Mouse (Mus musculus): ENCODE data around the gene Camk2g. TPM values are rescaled to one million over a fixed set of nuclear protein-coding genes. Genes with fewer than 3 reads are reported as not detected.

Gene Camk2g
- polyA plus RNA-seq, 1 experiment from 2014 or later = 4.1 TPM

DNA sequence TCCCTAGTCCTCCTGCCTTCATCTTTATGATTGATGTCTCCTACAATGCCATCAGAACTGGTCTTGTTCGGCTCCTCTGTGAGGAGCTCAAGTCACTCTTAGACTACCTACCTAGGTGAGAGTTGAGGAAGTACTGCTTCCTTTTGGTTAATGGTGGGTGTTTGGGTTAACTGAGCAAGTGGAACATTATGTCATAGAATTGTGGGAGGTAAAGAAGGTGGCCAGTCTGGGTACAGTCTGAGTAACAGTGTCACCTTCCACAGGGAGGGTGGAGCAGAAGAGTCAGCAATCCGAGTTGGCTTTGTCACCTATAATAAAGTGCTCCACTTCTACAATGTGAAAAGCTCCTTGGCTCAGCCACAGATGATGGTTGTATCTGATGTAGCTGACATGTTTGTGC is 104.9 kb downstream of the Camk2g start:
- Histone ChIP-seq H3K9ac (ENCODE audit: low read depth, low read length) (no peak overlapping the region), H3K27ac (ENCODE audit: low read length) (no peak overlapping the region), H3K4me1 (ENCODE audit: control insufficient read depth, low read depth, low read length) (no peaks in the 10 kb centered on the region; the same call in 1 of the 2 replicates), H3K9me3 (replicated peaks; ENCODE audit: control insufficient read depth, low read length) (no peaks in the 10 kb centered on the region), H3K36me3 (ENCODE audit: control insufficient read depth, insufficient read depth) (peaks cover 79% of the 10 kb centered on the region), H3K4me2 (ENCODE audit: low read depth, low read length) (no peak overlapping the region), H3K27me3 (ENCODE audit: control insufficient read depth, insufficient read depth, low read depth, low read length) (no peaks in the 10 kb centered on the region), H3K4me3 (ENCODE audit: low read depth, low read length) (no peak overlapping the region)
- ATAC-seq (ENCODE audit: low read depth) = no peak
- WGBS (ENCODE audit: insufficient replicate concordance) = 81% methylated on average over 2 of the region's 2 CpGs

DNA sequence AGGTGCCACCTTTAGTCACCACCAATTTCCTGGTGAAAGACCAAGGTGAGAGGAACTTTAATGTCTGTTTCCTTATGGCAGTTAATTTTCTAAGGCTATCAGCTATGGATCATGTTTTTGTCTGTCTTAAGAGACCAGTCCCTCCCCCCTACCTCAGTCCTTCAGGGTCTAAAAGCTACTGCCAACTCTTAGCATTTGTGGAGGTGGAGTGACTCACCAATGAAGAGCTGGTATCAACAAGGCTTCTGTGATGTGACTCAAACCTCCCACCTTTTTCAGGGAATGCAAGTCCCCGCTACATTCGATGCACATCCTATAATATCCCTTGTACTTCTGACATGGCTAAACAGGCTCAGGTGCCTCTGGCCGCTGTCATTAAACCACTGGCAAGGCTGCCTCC is 107.3 kb downstream of the Camk2g start:
- 89% methylated on average over 3 of the region's 3 CpGs for WGBS (ENCODE audit: insufficient replicate concordance)
- Histone ChIP-seq H3K9me3 (replicated peaks; ENCODE audit: control insufficient read depth, low read length) (no peaks in the 10 kb centered on the region), H3K27me3 (ENCODE audit: control insufficient read depth, insufficient read depth, low read depth, low read length) (no peaks in the 10 kb centered on the region), H3K27ac (ENCODE audit: low read length) (no peak overlapping the region), H3K9ac (ENCODE audit: low read depth, low read length) (no peak overlapping the region), H3K36me3 (ENCODE audit: control insufficient read depth, insufficient read depth) (peaks cover 82% of the 10 kb centered on the region), H3K4me2 (ENCODE audit: low read depth, low read length) (no peak overlapping the region), H3K4me1 (ENCODE audit: control insufficient read depth, low read depth, low read length) (no peaks in the 10 kb centered on the region), H3K4me3 (ENCODE audit: low read depth, low read length) (no peak overlapping the region)
- ATAC-seq (ENCODE audit: low read depth) = no peak

Small RNA genes lying within 50 kb of the gene (microRNA-seq; reads per million reads assigned to microRNA genes)
- 1.2 reads per million for gene Mir6946

Other genes starting within 250 kb of the Camk2g start
- gene Ppp3cb, start 247.5 kb downstream of the Camk2g start, polyA plus RNA-seq (2015; fragmentation: Nextera tagmentation; extraction: Ambion mirVana) = 10.9 and 13.3 TPM in 2 replicates
- 0.89 and 1.0 TPM in 2 replicates for gene Usp54, start 153.0 kb downstream of the Camk2g start, polyA plus RNA-seq (2015; fragmentation: Nextera tagmentation; extraction: Ambion mirVana)
- gene Myoz1, start 137.5 kb downstream of the Camk2g start, polyA plus RNA-seq (2015; fragmentation: Nextera tagmentation; extraction: Ambion mirVana) = 2.0 and 5.6 TPM in 2 replicates
- gene Synpo2l, start 125.7 kb downstream of the Camk2g start, polyA plus RNA-seq (2015; fragmentation: Nextera tagmentation; extraction: Ambion mirVana) = 0.43 and 1.1 TPM in 2 replicates
- 36.5 and 46.0 TPM in 2 replicates for gene Sec24c, start 119.8 kb downstream of the Camk2g start, polyA plus RNA-seq (2015; fragmentation: Nextera tagmentation; extraction: Ambion mirVana)
- gene Fut11, start 99.1 kb downstream of the Camk2g start, polyA plus RNA-seq (2015; fragmentation: Nextera tagmentation; extraction: Ambion mirVana) = 5.0 and 5.4 TPM in 2 replicates
- 80.3 and 86.5 TPM in 2 replicates for gene Chchd1, start 91.1 kb downstream of the Camk2g start, polyA plus RNA-seq (2015; fragmentation: Nextera tagmentation; extraction: Ambion mirVana)
- 6.1 and 6.3 TPM in 2 replicates for gene Zswim8, start 86.5 kb downstream of the Camk2g start, polyA plus RNA-seq (2015; fragmentation: Nextera tagmentation; extraction: Ambion mirVana)
- 14.5 and 16.7 TPM in 2 replicates for gene Ndst2, start 59.5 kb downstream of the Camk2g start, polyA plus RNA-seq (2015; fragmentation: Nextera tagmentation; extraction: Ambion mirVana)
- 0.91 and 1.2 TPM in 2 replicates for gene Plau, start 42.6 kb upstream of the Camk2g start, polyA plus RNA-seq (2015; fragmentation: Nextera tagmentation; extraction: Ambion mirVana)
- 18.8 and 19.9 TPM in 2 replicates for gene Vcl, start 135.3 kb upstream of the Camk2g start, polyA plus RNA-seq (2015; fragmentation: Nextera tagmentation; extraction: Ambion mirVana)